Mouse (Mus musculus): Measurements from ENCODE around the gene Nutf2-ps1.
"Not testable (repeated sequence)": the region's sequence is repeated elsewhere in the genome, so short reads cannot be mapped to it uniquely, and the experiment has no call there.

DNA sequence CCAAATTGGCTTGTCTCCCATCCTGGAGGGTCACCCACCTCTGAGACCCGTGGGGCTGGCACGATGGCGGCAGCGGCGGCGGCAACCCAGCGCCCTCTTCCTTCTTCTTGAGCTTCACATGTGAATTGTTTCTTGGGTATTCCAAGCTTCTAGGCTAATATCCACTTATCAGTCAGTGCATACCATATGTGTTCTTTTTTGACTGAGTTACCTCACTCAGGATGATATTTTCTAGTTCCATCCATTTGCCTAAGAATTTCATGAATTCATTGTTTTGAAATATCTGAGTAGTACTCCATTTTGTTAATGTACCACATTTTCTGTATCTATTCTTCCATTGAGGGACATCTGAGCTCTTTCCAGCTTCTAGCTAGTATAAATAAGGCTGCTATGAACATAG, at the start of gene Nutf2-ps1:
- TF ChIP-seq POLR2A (IDR thresholded peaks at IDR 0.05; ENCODE audit: insufficient read length, low read depth); MAX (IDR thresholded peaks at IDR 0.05; ENCODE audit: low read depth): not testable (repeated sequence)
